Mouse (Mus musculus) hindbrain, postnatal 0 days (tissue): ENCODE data around the gene Fam208a. TPM values are rescaled to one million over a fixed set of nuclear protein-coding genes. Genes with fewer than 3 reads are reported as not detected.
A peak's percentile ranks its signal among the peaks of the same experiment; 100 is the strongest.

Experiments used
- ATAC-seq: fragments of 200-750 bp; cut with Nextera tagmentation; 2 replicates; pipeline ENCODE4 v1.8.0; 2017; ENCODE audit warnings: mild to moderate bottlenecking, moderate TSS enrichment, moderate library complexity
- DNase-seq: peaks from one replicate; pipeline ENCODE4 v3.0.0-alpha.2; 2015; ENCODE audit warnings: low spot score
- H3K27ac ChIP-seq: fragments of 300-500 bp; sonication (generic); 2 replicates; pipeline ENCODE4 v1.5.1; 2014; ENCODE audit warnings: mild to moderate bottlenecking
- H3K27me3 ChIP-seq: fragments of 300-500 bp; sonication (generic); 2 replicates; pipeline ENCODE4 v1.6.1; 2014; ENCODE audit warnings: low read length, mixed read lengths; ENCODE audit not compliant: insufficient read depth
- H3K36me3 ChIP-seq: fragments of 300-500 bp; sonication (generic); 2 replicates; pipeline ENCODE4 v1.6.1; 2014; ENCODE audit warnings: low read length, mixed read lengths; ENCODE audit not compliant: insufficient read depth
- H3K4me1 ChIP-seq: fragments of 300-500 bp; sonication (generic); 2 replicates; pipeline ENCODE4 v1.6.1; 2014; ENCODE audit warnings: antibody characterized with exemption, low read length, mixed read lengths; ENCODE audit not compliant: insufficient read depth
- H3K4me2 ChIP-seq: fragments of 300-500 bp; sonication (generic); 2 replicates; pipeline ENCODE4 v1.6.1; 2014; ENCODE audit warnings: low read depth, mild to moderate bottlenecking, low read length, moderate library complexity, mixed read lengths
- H3K4me3 ChIP-seq: fragments of 300-500 bp; sonication (generic); 2 replicates; pipeline ENCODE4 v1.5.1; 2014; ENCODE audit warnings: low read length
- H3K9ac ChIP-seq: fragments of 300-500 bp; sonication (generic); replicated peaks from 2 replicates; pipeline ENCODE4 v1.6.1; 2014; ENCODE audit warnings: mild to moderate bottlenecking, low read length, moderate library complexity, mixed read lengths
- H3K9me3 ChIP-seq: fragments of 300-500 bp; sonication (generic); 2 replicates; pipeline ENCODE4 v1.6.1; 2016; ENCODE audit warnings: low read length, mixed read lengths
- CTCF ChIP-seq: IDR thresholded peaks from 2 replicates; pipeline ENCODE4 v1.5.1; 2016; ENCODE audit warnings: antibody characterized with exemption, control low read depth, low read depth
- WGBS: fragments of 180-500 bp; shearing (Covaris S2); extraction: QIAGEN DNeasy Blood & Tissue Kit; methylation state at CpG from one replicate; pipeline ENCODE4 v1.1.7; 2014; 5-methylcytosine and 5-hydroxymethylcytosine counted together
- polyA plus RNA-seq: library from polyadenylated mRNA; unstranded; fragments of >200 nt; fragmentation: Nextera tagmentation; extraction: Ambion mirVana; gene quantifications from 2 replicates; pipeline ENCODE4 v1.2.1, GENCODE M21; 2015
- total RNA-seq: library from RNA; depleted of rRNA; stranded (reverse); fragments of >200 nt; gene quantifications from 2 replicates; pipeline ENCODE4 v1.2.3, GENCODE M21; 2014

Fam208a gene
- total and polyA plus RNA-seq, 2 experiments from 2014 or later: 8.2 to 24.7 TPM

- ATAC-seq: no peak
- Histone ChIP-seq H3K9me3 (no peaks in the 10 kb centered on the region), H3K27ac (no peak overlapping the region), H3K4me2 (no peak overlapping the region), H3K4me3 (no peak overlapping the region), H3K36me3 (no peaks in the 10 kb centered on the region), H3K9ac (no peak overlapping the region), H3K4me1 (no peaks in the 10 kb centered on the region), H3K27me3 (no peaks in the 10 kb centered on the region)
- no peak for TF ChIP-seq CTCF
- WGBS: 97% methylated on average over 2 of the region's 2 CpGs
- DNase-seq: no peak
These were observed 3.4 kb downstream of the Fam208a start for GRCm38 (mm10) chr14:27432064-27432463.

- no peaks in the 10 kb centered on the region for H3K4me1 ChIP-seq
- H3K27me3 ChIP-seq: no peaks in the 10 kb centered on the region
- 95% methylated on average over 1 of the region's 1 CpGs for WGBS
- no peak for TF ChIP-seq CTCF
- H3K9me3 ChIP-seq: no peaks in the 10 kb centered on the region
- DNase-seq (no peak), ATAC-seq (no peak)
- H3K4me3 ChIP-seq: no peak overlapping the region
- no peak overlapping the region for H3K4me2 ChIP-seq
- H3K9ac ChIP-seq: no peak overlapping the region
- no peaks in the 10 kb centered on the region for H3K36me3 ChIP-seq
- no peak overlapping the region for H3K27ac ChIP-seq
These were observed 7.5 kb downstream of the Fam208a start for GRCm38 (mm10) chr14:27436116-27436515.

GRCm38 (mm10) chr14:27436826-27437225, 8.2 kb downstream of the Fam208a start:
- Histone ChIP-seq H3K4me1 (no peaks in the 10 kb centered on the region), H3K27me3 (no peaks in the 10 kb centered on the region), H3K27ac (no peak overlapping the region), H3K9ac (no peak overlapping the region), H3K9me3 (no peaks in the 10 kb centered on the region), H3K36me3 (peaks cover under 1% of the 10 kb centered on the region; the same call in 1 of the 2 replicates), H3K4me2 (no peak overlapping the region), H3K4me3 (no peak overlapping the region)
- 91% methylated on average over 3 of the region's 3 CpGs for WGBS
- ATAC-seq (no peak), DNase-seq (no peak)
- no peak for TF ChIP-seq CTCF

GRCm38 (mm10) chr14:27440921-27441320, 12.3 kb downstream of the Fam208a start:
- peak; percentile 45 for TF ChIP-seq CTCF
- no peaks in the 10 kb centered on the region for H3K4me1 ChIP-seq
- H3K4me2 ChIP-seq: no peak overlapping the region
- peaks cover 7% of the 10 kb centered on the region for H3K36me3 ChIP-seq
- no peak overlapping the region for H3K4me3 ChIP-seq
- H3K9ac ChIP-seq: no peak overlapping the region
- no peak overlapping the region for H3K27ac ChIP-seq
- H3K9me3 ChIP-seq: no peaks in the 10 kb centered on the region
- H3K27me3 ChIP-seq: no peaks in the 10 kb centered on the region
- DNase-seq (peak; percentile 17), ATAC-seq (no peak)

- Histone ChIP-seq H3K4me1 (no peaks in the 10 kb centered on the region), H3K27me3 (no peaks in the 10 kb centered on the region), H3K9ac (no peak overlapping the region), H3K9me3 (no peaks in the 10 kb centered on the region), H3K36me3 (peaks cover 10% of the 10 kb centered on the region), H3K4me2 (no peak overlapping the region), H3K4me3 (no peak overlapping the region), H3K27ac (no peak overlapping the region)
- no peak for TF ChIP-seq CTCF
- DNase-seq: no peak
- ATAC-seq: no peak
- 68% methylated on average over 2 of the region's 2 CpGs for WGBS
These were observed 16.2 kb downstream of the Fam208a start for GRCm38 (mm10) chr14:27444851-27445281.

DNA sequence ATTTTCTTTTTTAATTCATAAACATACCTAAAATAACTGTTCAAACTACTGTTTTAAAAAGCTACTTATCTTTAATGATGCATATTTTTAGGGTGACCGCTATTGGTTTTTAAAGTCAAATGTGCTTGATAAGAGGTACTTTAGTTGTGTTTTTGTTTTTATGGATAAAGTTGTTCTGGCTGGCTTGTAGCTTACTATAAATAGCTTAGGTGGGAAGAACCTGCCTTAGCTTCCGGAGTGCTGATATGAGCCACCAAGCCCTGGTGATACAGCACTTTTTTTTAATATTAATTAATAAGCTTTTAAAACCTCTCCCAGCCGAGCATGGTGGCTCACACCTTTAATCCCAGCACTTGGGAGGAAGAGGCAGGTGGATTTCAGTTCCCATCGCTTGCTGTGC, 18.3 kb downstream of the Fam208a start:
- Histone ChIP-seq H3K9ac (no peak overlapping the region), H3K4me3 (no peak overlapping the region), H3K4me2 (no peak overlapping the region), H3K36me3 (peaks cover 9% of the 10 kb centered on the region), H3K9me3 (no peaks in the 10 kb centered on the region), H3K27me3 (no peaks in the 10 kb centered on the region), H3K4me1 (no peaks in the 10 kb centered on the region), H3K27ac (no peak overlapping the region)
- no peak for TF ChIP-seq CTCF
- 90% methylated on average over 4 of the region's 4 CpGs for WGBS
- DNase-seq (no peak), ATAC-seq (no peak)

GRCm38 (mm10) chr14:27491399-27491798, 62.8 kb downstream of the Fam208a start:
- 93% methylated on average over 5 of the region's 5 CpGs for WGBS
- Histone ChIP-seq H3K9ac (no peak overlapping the region), H3K4me2 (no peak overlapping the region), H3K4me1 (no peaks in the 10 kb centered on the region), H3K27me3 (no peaks in the 10 kb centered on the region), H3K27ac (no peak overlapping the region), H3K4me3 (no peak overlapping the region), H3K9me3 (no peaks in the 10 kb centered on the region), H3K36me3 (peaks cover 40% of the 10 kb centered on the region; the same call in 1 of the 2 replicates)
- no peak for ATAC-seq
- DNase-seq: no peak
- no peak for TF ChIP-seq CTCF
